Mouse (Mus musculus): ENCODE results near the gene Cldn34b4.

Gene Cldn34b4

GRCm38 (mm10) chrX:76393050-76393449, at the start of gene Cldn34b4:
Cldn34b4 (plus strand) TSS chrX:76393350.
- DNase-seq: no peak

All from cerebellum, postnatal 14 days (tissue).